Mouse (Mus musculus) ES-Bruce4 (cell line): ENCODE data around the gene Akain1.

Experiments used
- CTCF ChIP-seq: IDR thresholded peaks from one replicate; pipeline ENCODE4 v1.8.1; 2011; ENCODE audit warnings: low read depth, low read length
- EP300 ChIP-seq: IDR thresholded peaks from 2 replicates; pipeline ENCODE4 v1.6.1; 2011; ENCODE audit warnings: low read depth, low read length; ENCODE audit not compliant: insufficient read depth
- POLR2A ChIP-seq: IDR thresholded peaks from one replicate; pipeline ENCODE4 v1.8.1; 2011; ENCODE audit warnings: low read length; ENCODE audit not compliant: insufficient read depth

- TF ChIP-seq CTCF = no peak
- TF ChIP-seq POLR2A = no peak
- no peak for TF ChIP-seq EP300
Observed at GRCm38 (mm10) chr17:69441041-69441440, 1.9 kb downstream of the Akain1 start.
